Mouse (Mus musculus) lung, postnatal 0 days (tissue): ENCODE results near the gene Spock1.

Experiments used
- CTCF ChIP-seq: IDR thresholded peaks from 2 replicates; pipeline ENCODE4 v1.5.1; 2016; ENCODE audit warnings: antibody characterized with exemption, mild to moderate bottlenecking
- EP300 ChIP-seq: IDR thresholded peaks from 2 replicates; pipeline ENCODE4 v1.6.1; 2016; ENCODE audit warnings: antibody characterized with exemption, mild to moderate bottlenecking, control low read depth

DNA sequence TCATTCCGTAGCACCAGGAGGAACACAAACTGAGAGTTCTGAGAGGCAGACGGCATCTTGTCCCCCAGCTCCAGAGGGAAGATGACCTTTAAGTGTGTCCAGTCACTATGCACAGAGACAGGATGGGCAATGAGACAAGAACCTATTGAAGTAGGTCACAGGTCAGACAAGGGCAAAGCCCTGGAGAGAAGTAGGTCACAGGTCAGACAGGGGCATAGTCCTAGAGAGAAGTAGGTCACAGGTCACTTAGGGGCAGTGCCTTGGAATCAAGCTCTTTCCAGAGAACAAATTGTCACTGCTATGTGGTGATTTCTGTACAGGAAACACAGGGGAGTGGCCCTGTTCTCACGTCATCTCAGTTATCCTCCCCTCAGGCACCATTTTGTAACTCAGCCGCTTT, 334.6 kb downstream of the Spock1 start:
- TF ChIP-seq CTCF (no peak), EP300 (no peak)
